Mouse (Mus musculus): ENCODE measurements around the gene Pxn. TPM values are rescaled to one million over a fixed set of nuclear protein-coding genes. Genes with fewer than 3 reads are reported as not detected.

Pxn gene
- polyA plus RNA-seq, 1 experiment from 2014 or later, result 11.3 TPM

GRCm38 (mm10) chr5:115546536-115546935, 40.1 kb downstream of the Pxn start:
- H3K4me3 ChIP-seq (replicated peaks; ENCODE audit: low read depth, low read length), result no peak overlapping the region
- H3K4me1 ChIP-seq (ENCODE audit: control insufficient read depth, insufficient read depth, low read length), result peaks cover 4% of the 10 kb centered on the region; the same call in 1 of the 2 replicates
- H3K36me3 ChIP-seq (ENCODE audit: control insufficient read depth, insufficient read depth, low read length), result peaks cover 31% of the 10 kb centered on the region
- no peaks in the 10 kb centered on the region for H3K27me3 ChIP-seq (ENCODE audit: control insufficient read depth, insufficient read depth, low read length)
- H3K9me3 ChIP-seq (ENCODE audit: control insufficient read depth, low read length), result no peaks in the 10 kb centered on the region
- DNase-seq (no peak), ATAC-seq (ENCODE audit: low FRiP score, low TSS enrichment) (no peak)
- H3K9ac ChIP-seq (replicated peaks; ENCODE audit: low read length), result no peak overlapping the region
- no peak overlapping the region for H3K4me2 ChIP-seq (ENCODE audit: low read length)
- 75% methylated on average over 11 of the region's 11 CpGs for WGBS
- H3K27ac ChIP-seq (replicated peaks; ENCODE audit: low read depth, low read length), result no peak overlapping the region

- Histone ChIP-seq H3K9me3 (ENCODE audit: control insufficient read depth, low read length) (no peaks in the 10 kb centered on the region), H3K36me3 (ENCODE audit: control insufficient read depth, insufficient read depth, low read length) (peaks cover 35% of the 10 kb centered on the region), H3K4me1 (ENCODE audit: control insufficient read depth, insufficient read depth, low read length) (peaks cover 4% of the 10 kb centered on the region; the same call in 1 of the 2 replicates), H3K27me3 (ENCODE audit: control insufficient read depth, insufficient read depth, low read length) (no peaks in the 10 kb centered on the region), H3K9ac (replicated peaks; ENCODE audit: low read length) (no peak overlapping the region), H3K27ac (replicated peaks; ENCODE audit: low read depth, low read length) (no peak overlapping the region), H3K4me3 (replicated peaks; ENCODE audit: low read depth, low read length) (no peak overlapping the region), H3K4me2 (ENCODE audit: low read length) (no peak overlapping the region)
- DNase-seq, result no peak
- 30% methylated on average over 6 of the region's 6 CpGs for WGBS
- no peak for ATAC-seq (ENCODE audit: low FRiP score, low TSS enrichment)
Observed at GRCm38 (mm10) chr5:115547014-115547413, 40.5 kb downstream of the Pxn start.

- H3K9me3 ChIP-seq (ENCODE audit: control insufficient read depth, low read length), result no peaks in the 10 kb centered on the region
- 85% methylated on average over 7 of the region's 7 CpGs for WGBS
- H3K27ac ChIP-seq (replicated peaks; ENCODE audit: low read depth, low read length), result no peak overlapping the region
- H3K27me3 ChIP-seq (ENCODE audit: control insufficient read depth, insufficient read depth, low read length), result no peaks in the 10 kb centered on the region
- DNase-seq (no peak), ATAC-seq (ENCODE audit: low FRiP score, low TSS enrichment) (no peak)
- no peak overlapping the region for H3K9ac ChIP-seq (replicated peaks; ENCODE audit: low read length)
- H3K4me2 ChIP-seq (ENCODE audit: low read length), result no peak overlapping the region
- H3K4me1 ChIP-seq (ENCODE audit: control insufficient read depth, insufficient read depth, low read length), result peaks cover 4% of the 10 kb centered on the region; the same call in 1 of the 2 replicates
- H3K36me3 ChIP-seq (ENCODE audit: control insufficient read depth, insufficient read depth, low read length), result peaks cover 39% of the 10 kb centered on the region
- H3K4me3 ChIP-seq (replicated peaks; ENCODE audit: low read depth, low read length), result no peak overlapping the region
Observed at GRCm38 (mm10) chr5:115547421-115547820, 40.9 kb downstream of the Pxn start.

- ATAC-seq (ENCODE audit: low FRiP score, low TSS enrichment) (no peak), DNase-seq (no peak)
- Histone ChIP-seq H3K4me1 (ENCODE audit: control insufficient read depth, insufficient read depth, low read length) (peaks cover 2% of the 10 kb centered on the region; the same call in 1 of the 2 replicates), H3K4me2 (ENCODE audit: low read length) (no peak overlapping the region), H3K27ac (replicated peaks; ENCODE audit: low read depth, low read length) (no peak overlapping the region), H3K27me3 (ENCODE audit: control insufficient read depth, insufficient read depth, low read length) (no peaks in the 10 kb centered on the region), H3K4me3 (replicated peaks; ENCODE audit: low read depth, low read length) (no peak overlapping the region), H3K9me3 (ENCODE audit: control insufficient read depth, low read length) (no peaks in the 10 kb centered on the region), H3K9ac (replicated peaks; ENCODE audit: low read length) (no peak overlapping the region), H3K36me3 (ENCODE audit: control insufficient read depth, insufficient read depth, low read length) (peaks cover 49% of the 10 kb centered on the region)
- WGBS, result 96% methylated on average over 18 of the region's 18 CpGs
Observed at GRCm38 (mm10) chr5:115548501-115549285, 42.2 kb downstream of the Pxn start.

- Histone ChIP-seq H3K9ac (replicated peaks; ENCODE audit: low read length) (no peak overlapping the region), H3K4me2 (ENCODE audit: low read length) (no peak overlapping the region), H3K9me3 (ENCODE audit: control insufficient read depth, low read length) (no peaks in the 10 kb centered on the region), H3K27me3 (ENCODE audit: control insufficient read depth, insufficient read depth, low read length) (no peaks in the 10 kb centered on the region), H3K4me1 (ENCODE audit: control insufficient read depth, insufficient read depth, low read length) (no peaks in the 10 kb centered on the region), H3K4me3 (replicated peaks; ENCODE audit: low read depth, low read length) (no peak overlapping the region), H3K36me3 (ENCODE audit: control insufficient read depth, insufficient read depth, low read length) (peaks cover 54% of the 10 kb centered on the region), H3K27ac (replicated peaks; ENCODE audit: low read depth, low read length) (no peak overlapping the region)
- ATAC-seq (ENCODE audit: low FRiP score, low TSS enrichment), result no peak
- 84% methylated on average over 11 of the region's 11 CpGs for WGBS
- DNase-seq, result no peak
Observed at GRCm38 (mm10) chr5:115550482-115551005, 44.1 kb downstream of the Pxn start.

- DNase-seq (no peak), ATAC-seq (ENCODE audit: low FRiP score, low TSS enrichment) (no peak)
- Histone ChIP-seq H3K9ac (replicated peaks; ENCODE audit: low read length) (no peak overlapping the region), H3K4me3 (replicated peaks; ENCODE audit: low read depth, low read length) (no peak overlapping the region), H3K4me2 (ENCODE audit: low read length) (no peak overlapping the region), H3K4me1 (ENCODE audit: control insufficient read depth, insufficient read depth, low read length) (no peaks in the 10 kb centered on the region), H3K9me3 (ENCODE audit: control insufficient read depth, low read length) (no peaks in the 10 kb centered on the region), H3K36me3 (ENCODE audit: control insufficient read depth, insufficient read depth, low read length) (peaks cover 49% of the 10 kb centered on the region), H3K27ac (replicated peaks; ENCODE audit: low read depth, low read length) (no peak overlapping the region), H3K27me3 (ENCODE audit: control insufficient read depth, insufficient read depth, low read length) (no peaks in the 10 kb centered on the region)
- 71% methylated on average over 12 of the region's 12 CpGs for WGBS
Observed at GRCm38 (mm10) chr5:115551386-115551785, 44.9 kb downstream of the Pxn start.

GRCm38 (mm10) chr5:115551799-115552198, 45.3 kb downstream of the Pxn start:
- no peak for DNase-seq
- no peak for ATAC-seq (ENCODE audit: low FRiP score, low TSS enrichment)
- Histone ChIP-seq H3K4me2 (ENCODE audit: low read length) (no peak overlapping the region), H3K9me3 (ENCODE audit: control insufficient read depth, low read length) (no peaks in the 10 kb centered on the region), H3K27me3 (ENCODE audit: control insufficient read depth, insufficient read depth, low read length) (no peaks in the 10 kb centered on the region), H3K4me3 (replicated peaks; ENCODE audit: low read depth, low read length) (no peak overlapping the region), H3K9ac (replicated peaks; ENCODE audit: low read length) (no peak overlapping the region), H3K27ac (replicated peaks; ENCODE audit: low read depth, low read length) (no peak overlapping the region), H3K4me1 (ENCODE audit: control insufficient read depth, insufficient read depth, low read length) (no peaks in the 10 kb centered on the region), H3K36me3 (ENCODE audit: control insufficient read depth, insufficient read depth, low read length) (peaks cover 46% of the 10 kb centered on the region)
- 88% methylated on average over 13 of the region's 13 CpGs for WGBS

GRCm38 (mm10) chr5:115553801-115554420, 47.4 kb downstream of the Pxn start:
- H3K4me2 ChIP-seq (ENCODE audit: low read length), result no peak overlapping the region

More at GRCm38 (mm10) chr5:115553801-115554420, 47.4 kb downstream of the Pxn start:
- ATAC-seq (ENCODE audit: low FRiP score, low TSS enrichment) (no peak), DNase-seq (no peak)
- Histone ChIP-seq H3K4me3 (replicated peaks; ENCODE audit: low read depth, low read length) (no peak overlapping the region), H3K9ac (replicated peaks; ENCODE audit: low read length) (no peak overlapping the region), H3K9me3 (ENCODE audit: control insufficient read depth, low read length) (no peaks in the 10 kb centered on the region), H3K27me3 (ENCODE audit: control insufficient read depth, insufficient read depth, low read length) (no peaks in the 10 kb centered on the region), H3K4me1 (ENCODE audit: control insufficient read depth, insufficient read depth, low read length) (no peaks in the 10 kb centered on the region), H3K27ac (replicated peaks; ENCODE audit: low read depth, low read length) (no peak overlapping the region), H3K36me3 (ENCODE audit: control insufficient read depth, insufficient read depth, low read length) (peaks cover 30% of the 10 kb centered on the region)
- WGBS, result 83% methylated on average over 33 of the region's 33 CpGs
